Mouse (Mus musculus): ENCODE measurements around the gene Cfd. TPM values are rescaled to one million over a fixed set of nuclear protein-coding genes. Genes with fewer than 3 reads are reported as not detected.

Cfd gene
- not detected in 2 replicates for polyA plus RNA-seq (2016; fragmentation: Nextera tagmentation; extraction: Ambion mirVana)

- 37% methylated on average over 5 of the region's 5 CpGs for WGBS
- H3K27ac ChIP-seq, result no peak within 1 kb of the TSS; the same call in 1 of the 2 replicates
- DNase-seq (ENCODE audit: low spot score), result no peak
- H3K27me3 ChIP-seq (ENCODE audit: low read depth, poor library complexity, severe bottlenecking), result no peaks in the 10 kb centered on the region
- H3K4me3 ChIP-seq, result no peak within 1 kb of the TSS
- H3K4me1 ChIP-seq, result peaks cover 8% of the 10 kb centered on the region; the same call in 1 of the 2 replicates
- peaks cover 14% of the 10 kb centered on the region for H3K36me3 ChIP-seq
- H3K9me3 ChIP-seq (replicated peaks), result no peaks in the 10 kb centered on the region
Measured at GRCm38 (mm10) chr10:79890670-79891069, at the start of gene Cfd. Gene Cfd (plus strand): TSS chr10:79890853.

- Histone ChIP-seq H3K27ac (no peak overlapping the region), H3K4me1 (peaks cover 34% of the 10 kb centered on the region), H3K9me3 (replicated peaks) (no peaks in the 10 kb centered on the region), H3K4me3 (no peak overlapping the region), H3K27me3 (ENCODE audit: low read depth, poor library complexity, severe bottlenecking) (no peaks in the 10 kb centered on the region), H3K36me3 (no peaks in the 10 kb centered on the region)
- no peak for DNase-seq (ENCODE audit: low spot score)
- WGBS, result 78% methylated on average over 3 of the region's 3 CpGs
Measured at GRCm38 (mm10) chr10:79842322-79842721, 48.3 kb upstream of the Cfd start.

DNA sequence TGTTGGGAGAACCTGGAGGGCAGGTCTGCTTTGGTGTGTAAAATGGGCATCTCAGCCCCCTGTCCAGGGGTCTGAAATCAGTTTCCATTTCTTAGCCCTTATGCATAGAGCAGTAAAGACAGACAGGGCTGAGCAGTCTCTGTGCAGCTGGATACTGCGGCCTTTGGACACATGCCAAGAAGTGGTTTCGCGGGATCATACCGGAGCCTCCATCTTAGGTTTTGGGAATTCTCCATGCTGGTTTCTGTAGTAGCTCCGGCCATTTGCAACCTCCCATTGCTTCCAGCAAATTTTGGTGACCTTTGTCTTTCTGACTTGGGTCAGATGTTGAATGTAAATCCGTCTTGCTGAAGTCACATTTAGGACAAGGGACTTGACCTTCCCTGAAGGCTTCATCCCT is 47.2 kb upstream of the Cfd start:
- Histone ChIP-seq H3K9me3 (replicated peaks) (no peaks in the 10 kb centered on the region), H3K36me3 (no peaks in the 10 kb centered on the region), H3K27me3 (ENCODE audit: low read depth, poor library complexity, severe bottlenecking) (no peaks in the 10 kb centered on the region), H3K27ac (no peak overlapping the region), H3K4me3 (no peak overlapping the region), H3K4me1 (peaks cover 34% of the 10 kb centered on the region)
- no peak for DNase-seq (ENCODE audit: low spot score)
- WGBS, result 88% methylated on average over 6 of the region's 6 CpGs

DNA sequence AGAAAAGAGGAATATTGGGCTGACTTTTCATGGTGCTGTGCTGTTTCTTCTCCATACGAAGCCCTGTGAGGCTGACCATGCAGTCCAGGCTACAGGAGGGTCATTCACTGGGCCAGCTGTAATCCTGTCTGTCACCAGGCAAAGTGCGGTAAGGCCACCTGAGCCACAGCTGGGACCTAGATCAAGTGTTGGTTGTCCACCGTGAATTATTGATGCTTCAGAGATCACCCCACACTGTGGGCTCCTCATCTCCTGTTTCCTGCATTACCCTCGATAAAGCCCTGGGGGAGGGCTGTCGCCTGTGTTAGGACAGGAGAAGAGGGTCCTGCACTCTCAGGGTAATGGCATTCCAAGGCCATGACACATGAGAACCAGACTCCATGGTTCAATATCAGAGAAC is 44.1 kb upstream of the Cfd start:
- Histone ChIP-seq H3K4me1 (peaks cover 30% of the 10 kb centered on the region), H3K27me3 (ENCODE audit: low read depth, poor library complexity, severe bottlenecking) (no peaks in the 10 kb centered on the region), H3K9me3 (replicated peaks) (no peaks in the 10 kb centered on the region), H3K36me3 (peaks cover 2% of the 10 kb centered on the region; the same call in 1 of the 2 replicates), H3K4me3 (no peak overlapping the region), H3K27ac (no peak overlapping the region)
- no peak for DNase-seq (ENCODE audit: low spot score)
- WGBS, result 60% methylated on average over 5 of the region's 5 CpGs

- Histone ChIP-seq H3K36me3 (peaks cover 2% of the 10 kb centered on the region; the same call in 1 of the 2 replicates), H3K27me3 (ENCODE audit: low read depth, poor library complexity, severe bottlenecking) (no peaks in the 10 kb centered on the region), H3K4me3 (no peak overlapping the region), H3K9me3 (replicated peaks) (no peaks in the 10 kb centered on the region), H3K27ac (peak overlapping the region; percentile 7; the same call in 1 of the 2 replicates), H3K4me1 (peaks cover 35% of the 10 kb centered on the region)
- DNase-seq (ENCODE audit: low spot score), result no peak
- 84% methylated on average over 8 of the region's 8 CpGs for WGBS
Measured at GRCm38 (mm10) chr10:79849941-79850628, 40.6 kb upstream of the Cfd start.

- Histone ChIP-seq H3K4me3 (peak overlapping the region; percentile 99), H3K4me1 (peaks cover 41% of the 10 kb centered on the region), H3K27ac (peak overlapping the region; percentile 100), H3K27me3 (ENCODE audit: low read depth, poor library complexity, severe bottlenecking) (no peaks in the 10 kb centered on the region), H3K9me3 (replicated peaks) (no peaks in the 10 kb centered on the region), H3K36me3 (peaks cover 11% of the 10 kb centered on the region)
- WGBS, result 92% methylated on average over 3 of the region's 3 CpGs
- no peak for DNase-seq (ENCODE audit: low spot score)
Measured at GRCm38 (mm10) chr10:79851653-79852052, 39.0 kb upstream of the Cfd start.

GRCm38 (mm10) chr10:79852107-79852789 is 38.4 kb upstream of the Cfd start:
- 55% methylated on average over 9 of the region's 9 CpGs for WGBS
- DNase-seq (ENCODE audit: low spot score), result peak; percentile 57
- H3K27ac ChIP-seq, result peak overlapping the region; percentile 100
- H3K4me1 ChIP-seq, result peaks cover 47% of the 10 kb centered on the region
- H3K9me3 ChIP-seq (replicated peaks), result no peaks in the 10 kb centered on the region
- no peaks in the 10 kb centered on the region for H3K27me3 ChIP-seq (ENCODE audit: low read depth, poor library complexity, severe bottlenecking)
- peak overlapping the region; percentile 99 for H3K4me3 ChIP-seq
- peaks cover 17% of the 10 kb centered on the region for H3K36me3 ChIP-seq

- 38% methylated on average over 8 of the region's 8 CpGs for WGBS
- Histone ChIP-seq H3K4me3 (peak overlapping the region; percentile 99), H3K27ac (peak overlapping the region; percentile 100), H3K27me3 (ENCODE audit: low read depth, poor library complexity, severe bottlenecking) (no peaks in the 10 kb centered on the region), H3K4me1 (peaks cover 53% of the 10 kb centered on the region), H3K36me3 (peaks cover 23% of the 10 kb centered on the region), H3K9me3 (replicated peaks) (no peaks in the 10 kb centered on the region)
- no peak for DNase-seq (ENCODE audit: low spot score)
Measured at GRCm38 (mm10) chr10:79852827-79853226, 37.8 kb upstream of the Cfd start.

GRCm38 (mm10) chr10:79853392-79853791 is 37.3 kb upstream of the Cfd start:
- Histone ChIP-seq H3K27ac (peak overlapping the region; percentile 100), H3K4me3 (peak overlapping the region; percentile 99), H3K9me3 (replicated peaks) (no peaks in the 10 kb centered on the region), H3K4me1 (peaks cover 59% of the 10 kb centered on the region), H3K36me3 (peaks cover 29% of the 10 kb centered on the region), H3K27me3 (ENCODE audit: low read depth, poor library complexity, severe bottlenecking) (no peaks in the 10 kb centered on the region)
- WGBS, result 2% methylated on average over 15 of the region's 15 CpGs
- peak; percentile 83 for DNase-seq (ENCODE audit: low spot score)

- Histone ChIP-seq H3K27me3 (ENCODE audit: low read depth, poor library complexity, severe bottlenecking) (no peaks in the 10 kb centered on the region), H3K4me3 (peak within 1 kb of the TSS; percentile 99), H3K27ac (peak within 1 kb of the TSS; percentile 100), H3K4me1 (peaks cover 62% of the 10 kb centered on the region), H3K36me3 (peaks cover 36% of the 10 kb centered on the region), H3K9me3 (replicated peaks) (no peaks in the 10 kb centered on the region)
- peak; percentile 100 for DNase-seq (ENCODE audit: low spot score)
- WGBS, result under 1% methylated on average over 75 of the region's 75 CpGs
Measured at GRCm38 (mm10) chr10:79853860-79854795, 36.5 kb upstream of the Cfd start, which contains the start of gene Ptbp1. Gene Ptbp1 (plus strand): TSS chr10:79854427.

DNA sequence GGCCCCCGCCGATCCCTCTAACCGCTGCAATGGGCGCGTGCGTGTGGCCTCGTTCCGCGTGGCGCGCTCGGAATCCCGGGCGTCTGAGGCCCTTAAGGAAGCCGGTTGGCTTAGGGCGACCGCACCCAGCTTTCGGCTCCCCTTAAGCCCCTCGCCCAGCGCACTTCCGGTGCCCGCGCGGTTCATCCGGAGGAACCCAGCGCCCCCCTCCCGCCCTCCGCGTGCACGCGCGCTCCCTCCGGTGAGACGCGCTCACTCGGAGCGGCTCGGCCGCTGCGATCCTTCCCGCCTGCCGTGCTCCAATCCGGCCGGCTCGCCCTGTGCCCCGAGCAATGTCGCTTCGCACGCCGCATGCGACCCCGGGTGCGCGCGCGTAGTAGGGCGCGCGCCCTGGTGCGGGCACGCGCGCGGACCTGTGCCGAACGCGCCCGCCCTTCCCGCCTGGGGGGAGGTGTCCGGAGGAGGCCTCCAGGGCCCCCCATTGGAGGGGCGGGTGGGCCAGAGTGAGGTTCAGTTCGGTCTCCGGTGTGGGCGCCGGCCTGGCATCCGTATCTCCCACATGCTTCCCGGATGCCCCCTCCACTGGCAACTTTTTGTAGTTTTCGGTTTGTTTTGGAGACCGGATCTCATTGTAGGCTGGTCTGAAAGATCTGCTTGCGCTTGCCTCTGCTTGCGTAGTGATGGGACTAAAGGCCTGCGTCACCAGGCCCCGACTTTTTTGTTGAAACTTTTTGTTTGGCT is 35.7 kb upstream of the Cfd start:
- Histone ChIP-seq H3K4me3 (peak overlapping the region; percentile 99), H3K4me1 (peaks cover 63% of the 10 kb centered on the region)
- under 1% methylated on average over 83 of the region's 83 CpGs for WGBS

More for the DNA sequence above, 35.7 kb upstream of the Cfd start:
- Histone ChIP-seq H3K9me3 (replicated peaks) (no peaks in the 10 kb centered on the region), H3K27ac (peak overlapping the region; percentile 100), H3K27me3 (ENCODE audit: low read depth, poor library complexity, severe bottlenecking) (no peaks in the 10 kb centered on the region), H3K36me3 (peaks cover 44% of the 10 kb centered on the region)
- peak; percentile 84 for DNase-seq (ENCODE audit: low spot score)
